Mouse (Mus musculus) C2C12 (cell line): ENCODE data around the gene Cep126.

ENCODE experiments used
- CEBPB ChIP-seq: IDR thresholded peaks from one replicate; pipeline ENCODE4 v1.6.1; 2011; ENCODE audit warnings: low read depth, mild to moderate bottlenecking, control low read depth, moderate library complexity
- CTCF ChIP-seq: IDR thresholded peaks from one replicate; pipeline ENCODE4 v1.5.1; 2011; ENCODE audit not compliant: control insufficient read depth, insufficient read depth, insufficient read length
- MAX ChIP-seq: IDR thresholded peaks from one replicate; pipeline ENCODE4 v1.6.1; 2011; ENCODE audit warnings: mild to moderate bottlenecking, control low read depth
- MYOD1 ChIP-seq: IDR thresholded peaks from one replicate; pipeline ENCODE4 v1.6.1; 2011; ENCODE audit warnings: low read depth; ENCODE audit not compliant: control insufficient read depth, insufficient read length
- MYOG ChIP-seq: IDR thresholded peaks from one replicate; pipeline ENCODE4 v1.6.1; 2011; ENCODE audit not compliant: control insufficient read depth, insufficient read length; ENCODE audit errors: extremely low read depth
- USF1 ChIP-seq: IDR thresholded peaks from one replicate; pipeline ENCODE4 v1.6.1; 2011; ENCODE audit warnings: low read depth, mild to moderate bottlenecking, control low read depth, moderate library complexity

- TF ChIP-seq USF1 (no peak), MAX (no peak), CTCF (no peak), MYOG (no peak), CEBPB (no peak), MYOD1 (peak; percentile 45)
Observed at GRCm38 (mm10) chr9:8035546-8035945, 98.5 kb downstream of the Cep126 start.
